Mouse (Mus musculus) forebrain, embryonic 14.5 days (tissue): ENCODE results near the gene Erp44. TPM values are rescaled to one million over a fixed set of nuclear protein-coding genes. Genes with fewer than 3 reads are reported as not detected.

Source experiments
- ATAC-seq: fragments of 200-750 bp; cut with Nextera tagmentation; 2 replicates; pipeline ENCODE4 v1.8.0; 2017; ENCODE audit warnings: mild to moderate bottlenecking, moderate library complexity
- DNase-seq: peaks from one replicate; pipeline ENCODE4 v3.0.0-alpha.2; 2015; ENCODE audit warnings: low spot score
- H3K27ac ChIP-seq: fragments of 300-500 bp; sonication (generic); 2 replicates; pipeline ENCODE4 v1.5.1; 2014; ENCODE audit warnings: low read depth, mild to moderate bottlenecking, control low read depth, low read length, moderate library complexity
- H3K27me3 ChIP-seq: fragments of 300-500 bp; sonication (generic); replicated peaks from 2 replicates; pipeline ENCODE4 v1.6.1; 2014; ENCODE audit warnings: low read length, control low read depth, mixed read lengths; ENCODE audit not compliant: control insufficient read depth, insufficient read depth
- H3K36me3 ChIP-seq: fragments of 300-500 bp; sonication (generic); 2 replicates; pipeline ENCODE4 v1.6.1; 2014; ENCODE audit warnings: low read length, control low read depth; ENCODE audit not compliant: control insufficient read depth, insufficient read depth
- H3K4me1 ChIP-seq: fragments of 300-500 bp; sonication (generic); 2 replicates; pipeline ENCODE4 v1.6.1; 2014; ENCODE audit warnings: antibody characterized with exemption, low read length, control low read depth; ENCODE audit not compliant: control insufficient read depth, insufficient read depth
- H3K4me2 ChIP-seq: fragments of 300-500 bp; sonication (generic); 2 replicates; pipeline ENCODE4 v1.6.1; 2014; ENCODE audit warnings: mild to moderate bottlenecking, control low read depth, low read length
- H3K4me3 ChIP-seq: fragments of 300-500 bp; sonication (generic); 2 replicates; pipeline ENCODE4 v1.5.1; 2014; ENCODE audit warnings: low read depth, low read length, control low read depth
- H3K9ac ChIP-seq: fragments of 300-500 bp; sonication (generic); 2 replicates; pipeline ENCODE4 v1.6.1; 2014; ENCODE audit warnings: mild to moderate bottlenecking, low read length, control low read depth, moderate library complexity
- H3K9me3 ChIP-seq: fragments of 300-500 bp; sonication (generic); replicated peaks from 2 replicates; pipeline ENCODE4 v1.6.1; 2016; ENCODE audit warnings: low read length, control low read depth, mixed read lengths; ENCODE audit not compliant: control insufficient read depth
- WGBS: fragments of 180-500 bp; shearing (Covaris S2); extraction: QIAGEN DNeasy Blood & Tissue Kit; methylation state at CpG from one replicate; pipeline ENCODE4 v1.1.7; 2014; 5-methylcytosine and 5-hydroxymethylcytosine counted together
- polyA plus RNA-seq: library from polyadenylated mRNA; unstranded; fragments of >200 nt; fragmentation: Nextera tagmentation; extraction: Ambion mirVana; gene quantifications from 2 replicates; pipeline ENCODE4 v1.2.1, GENCODE M21; 2014

The Erp44 gene
- polyA plus RNA-seq = 58.3 and 65.0 TPM in 2 replicates

- H3K4me3 ChIP-seq = peak within 1 kb of the TSS; percentile 97
- H3K27ac ChIP-seq = peak within 1 kb of the TSS; percentile 29; the same call in 1 of the 2 replicates
- no peaks in the 10 kb centered on the region for H3K36me3 ChIP-seq
- H3K9me3 ChIP-seq = no peaks in the 10 kb centered on the region
- H3K4me1 ChIP-seq = peaks cover 5% of the 10 kb centered on the region
- H3K27me3 ChIP-seq = no peaks in the 10 kb centered on the region
- ATAC-seq (peak; percentile 99), DNase-seq (peak; percentile 100)
- H3K9ac ChIP-seq = peak within 1 kb of the TSS; percentile 85
- peak within 1 kb of the TSS; percentile 71 for H3K4me2 ChIP-seq
- under 1% methylated on average over 41 of the region's 41 CpGs for whole genome bisulfite sequencing
These were observed at the start of gene Erp44, which contains the start of gene Invs for GRCm38 (mm10) chr4:48279498-48280134. TSS of gene Erp44 (minus strand) at chr4:48279558. TSS of gene Invs (plus strand) at chr4:48279760.

DNA sequence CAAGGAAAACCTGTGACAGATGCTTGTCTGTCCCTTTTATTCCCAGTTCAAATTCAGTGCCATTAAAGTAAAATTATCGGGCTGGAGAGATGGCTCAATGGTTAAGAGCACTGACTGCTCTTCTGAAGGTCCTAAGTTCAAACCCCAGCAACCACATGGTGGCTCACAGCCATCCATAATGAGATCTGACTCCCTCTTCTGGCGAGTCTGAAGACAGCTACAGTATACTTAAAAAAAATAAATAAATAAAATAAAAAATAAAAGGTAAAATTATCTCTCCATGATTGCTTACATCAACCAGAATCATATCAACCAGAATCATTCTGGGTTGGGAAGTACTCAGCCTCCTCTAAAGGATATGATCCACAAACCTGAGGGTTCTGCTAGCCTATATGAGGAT lies 48.7 kb upstream of the Erp44 start:
- H3K27me3 ChIP-seq = no peaks in the 10 kb centered on the region
- H3K4me2 ChIP-seq = no peak overlapping the region
- no peak for DNase-seq
- no peak overlapping the region for H3K4me3 ChIP-seq
- ATAC-seq = no peak
- WGBS = 63% methylated on average over 2 of the region's 2 CpGs
- H3K9ac ChIP-seq = no peak overlapping the region
- H3K27ac ChIP-seq = no peak overlapping the region
- H3K36me3 ChIP-seq = no peaks in the 10 kb centered on the region
- H3K4me1 ChIP-seq = no peaks in the 10 kb centered on the region
- H3K9me3 ChIP-seq = no peaks in the 10 kb centered on the region

GRCm38 (mm10) chr4:48327192-48327591 lies 47.8 kb upstream of the Erp44 start:
- DNase-seq (no peak), ATAC-seq (no peak)
- Histone ChIP-seq H3K36me3 (no peaks in the 10 kb centered on the region), H3K9ac (no peak overlapping the region), H3K27me3 (no peaks in the 10 kb centered on the region), H3K9me3 (no peaks in the 10 kb centered on the region), H3K4me2 (no peak overlapping the region), H3K4me1 (no peaks in the 10 kb centered on the region), H3K4me3 (no peak overlapping the region), H3K27ac (no peak overlapping the region)

DNA sequence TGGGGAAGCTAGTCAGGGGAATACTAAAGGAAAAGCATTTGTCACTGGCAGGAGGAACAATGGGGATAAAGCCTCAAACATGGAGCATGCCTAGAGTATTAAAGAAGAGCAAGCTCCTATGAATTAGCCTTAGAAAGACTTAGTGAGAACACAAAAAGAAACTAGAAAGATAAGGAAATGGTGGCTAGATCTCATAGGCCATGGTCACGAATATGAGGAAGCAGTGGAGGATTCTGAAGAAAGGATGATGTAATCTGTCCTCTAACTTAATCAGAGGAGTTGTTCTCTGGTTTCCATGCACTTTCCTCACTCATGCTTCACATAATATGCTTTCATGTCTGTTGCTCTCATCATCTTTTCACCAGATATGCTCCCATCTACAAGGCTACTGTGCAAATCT lies 42.7 kb upstream of the Erp44 start:
- WGBS = 54% methylated on average over 1 of the region's 1 CpGs
- Histone ChIP-seq H3K9ac (no peak overlapping the region), H3K36me3 (no peaks in the 10 kb centered on the region), H3K27me3 (no peaks in the 10 kb centered on the region), H3K4me1 (peaks cover 4% of the 10 kb centered on the region; the same call in 1 of the 2 replicates), H3K4me3 (no peak overlapping the region), H3K27ac (no peak overlapping the region), H3K9me3 (no peaks in the 10 kb centered on the region), H3K4me2 (no peak overlapping the region)
- DNase-seq (no peak), ATAC-seq (no peak)

- no peak for ATAC-seq
- H3K27me3 ChIP-seq = no peaks in the 10 kb centered on the region
- 80% methylated on average over 1 of the region's 1 CpGs for WGBS
- H3K36me3 ChIP-seq = no peaks in the 10 kb centered on the region
- peak; percentile 45 for DNase-seq
- no peak overlapping the region for H3K4me2 ChIP-seq
- H3K4me3 ChIP-seq = no peak overlapping the region
- peaks cover 4% of the 10 kb centered on the region; the same call in 1 of the 2 replicates for H3K4me1 ChIP-seq
- H3K9me3 ChIP-seq = no peaks in the 10 kb centered on the region
- no peak overlapping the region for H3K9ac ChIP-seq
- no peak overlapping the region for H3K27ac ChIP-seq
These were observed 41.9 kb upstream of the Erp44 start for GRCm38 (mm10) chr4:48321276-48321675.

DNA sequence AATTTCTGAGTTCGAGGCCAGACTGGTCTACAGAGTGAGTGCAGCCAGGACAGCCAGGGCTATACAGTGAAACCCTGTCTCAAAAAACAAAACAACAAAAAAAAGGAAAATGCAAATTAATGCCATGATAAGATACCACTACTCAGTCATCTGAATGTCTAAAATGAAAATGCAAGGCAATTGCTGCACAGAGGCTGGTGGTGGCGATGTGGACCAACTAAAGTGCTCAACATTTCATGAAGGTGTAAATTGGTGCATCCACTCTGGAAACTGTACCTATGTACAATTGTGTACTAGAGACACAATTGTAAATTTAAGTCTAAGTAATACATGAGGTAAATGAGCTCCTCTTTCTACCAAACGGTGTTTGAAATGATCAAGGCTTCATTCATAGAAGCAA lies 36.7 kb upstream of the Erp44 start:
- H3K4me2 ChIP-seq = no peak overlapping the region
- H3K27ac ChIP-seq = no peak overlapping the region
- ATAC-seq (no peak), DNase-seq (no peak)
- no peaks in the 10 kb centered on the region for H3K27me3 ChIP-seq
- 92% methylated on average over 3 of the region's 3 CpGs for WGBS
- H3K36me3 ChIP-seq = no peaks in the 10 kb centered on the region
- no peak overlapping the region for H3K9ac ChIP-seq
- H3K4me3 ChIP-seq = no peak overlapping the region
- H3K4me1 ChIP-seq = peaks cover 2% of the 10 kb centered on the region; the same call in 1 of the 2 replicates
- no peaks in the 10 kb centered on the region for H3K9me3 ChIP-seq

GRCm38 (mm10) chr4:48314814-48315213 lies 35.5 kb upstream of the Erp44 start:
- H3K36me3 ChIP-seq = no peaks in the 10 kb centered on the region
- no peak for ATAC-seq
- DNase-seq = no peak
- WGBS = 89% methylated on average over 3 of the region's 3 CpGs
- H3K4me1 ChIP-seq = no peaks in the 10 kb centered on the region
- no peak overlapping the region for H3K9ac ChIP-seq
- H3K4me2 ChIP-seq = no peak overlapping the region
- H3K27me3 ChIP-seq = no peaks in the 10 kb centered on the region
- H3K4me3 ChIP-seq = no peak overlapping the region
- no peak overlapping the region for H3K27ac ChIP-seq
- no peaks in the 10 kb centered on the region for H3K9me3 ChIP-seq

- Histone ChIP-seq H3K27ac (peak overlapping the region; percentile 59), H3K4me3 (no peak overlapping the region), H3K4me2 (no peak overlapping the region), H3K4me1 (no peaks in the 10 kb centered on the region; the same call in 1 of the 2 replicates), H3K9ac (no peak overlapping the region), H3K27me3 (no peaks in the 10 kb centered on the region), H3K36me3 (no peaks in the 10 kb centered on the region), H3K9me3 (no peaks in the 10 kb centered on the region)
- WGBS = 20% methylated on average over 5 of the region's 5 CpGs
- DNase-seq (peak; percentile 87), ATAC-seq (peak; percentile 80)
These were observed 7.9 kb upstream of the Erp44 start for GRCm38 (mm10) chr4:48287086-48287757.

GRCm38 (mm10) chr4:48281121-48281520 lies 1.8 kb upstream of the Erp44 start:
- WGBS = 89% methylated on average over 1 of the region's 1 CpGs
- no peak for DNase-seq

More at GRCm38 (mm10) chr4:48281121-48281520, 1.8 kb upstream of the Erp44 start:
- Histone ChIP-seq H3K9ac (no peak overlapping the region), H3K4me2 (no peak overlapping the region), H3K4me3 (no peak overlapping the region), H3K9me3 (no peaks in the 10 kb centered on the region), H3K4me1 (peaks cover 5% of the 10 kb centered on the region), H3K27me3 (no peaks in the 10 kb centered on the region), H3K27ac (no peak overlapping the region), H3K36me3 (no peaks in the 10 kb centered on the region)
- no peak for ATAC-seq
